Mouse (Mus musculus): ENCODE measurements around the gene Lcp2.
A peak's percentile ranks its signal among the peaks of the same experiment; 100 is the strongest.
"Not testable (repeated sequence)": the region's sequence is repeated elsewhere in the genome, so short reads cannot be mapped to it uniquely, and the experiment has no call there.

The Lcp2 gene

GRCm38 (mm10) chr11:34098422-34098821 lies 51.7 kb downstream of the Lcp2 start, which contains the start of gene 4930469K13Rik:
Gene 4930469K13Rik, minus strand, starts transcription at chr11:34098554.
- DNase-seq: peak; percentile 37

- no peak for DNase-seq
Observed at GRCm38 (mm10) chr11:34101827-34102226, 55.1 kb downstream of the Lcp2 start.

- DNase-seq: no peak
Observed at GRCm38 (mm10) chr11:34104919-34105318, 58.2 kb downstream of the Lcp2 start.

- DNase-seq: no peak
Observed at GRCm38 (mm10) chr11:34109260-34109659, 62.5 kb downstream of the Lcp2 start.

GRCm38 (mm10) chr11:34111940-34112339 lies 65.2 kb downstream of the Lcp2 start:
- no peak for DNase-seq

GRCm38 (mm10) chr11:34112781-34113380 lies 66.2 kb downstream of the Lcp2 start:
- DNase-seq: no peak

GRCm38 (mm10) chr11:34113760-34114159 lies 67.0 kb downstream of the Lcp2 start:
- DNase-seq: no peak

GRCm38 (mm10) chr11:34116572-34117135 lies 69.9 kb downstream of the Lcp2 start:
- no peak for DNase-seq

- no peak for DNase-seq
Observed at GRCm38 (mm10) chr11:34117581-34117980, 70.9 kb downstream of the Lcp2 start.

- DNase-seq: no peak
Observed at GRCm38 (mm10) chr11:34118319-34118718, 71.6 kb downstream of the Lcp2 start.

- DNase-seq: peak; percentile 53
Observed at GRCm38 (mm10) chr11:34123147-34123546, 76.4 kb downstream of the Lcp2 start.

- no peak for DNase-seq
Observed at GRCm38 (mm10) chr11:34124852-34125251, 78.1 kb downstream of the Lcp2 start.

GRCm38 (mm10) chr11:34125727-34126126 lies 79.0 kb downstream of the Lcp2 start:
- not testable (repeated sequence) for DNase-seq

- no peak for DNase-seq
Observed at GRCm38 (mm10) chr11:34128412-34128811, 81.7 kb downstream of the Lcp2 start.

- DNase-seq: no peak
Observed at GRCm38 (mm10) chr11:34139296-34139695, 92.6 kb downstream of the Lcp2 start.
